Mouse (Mus musculus) cerebellum, postnatal 10 days (tissue): ENCODE measurements around the gene Dip2a.
A peak's percentile ranks its signal among the peaks of the same experiment; 100 is the strongest.

Experiments
- DNase-seq, 2 experiments: peaks; one replicate each; pipeline ENCODE4 v3.0.0; 2021; ENCODE audit warnings: mixed read lengths in 2 of 2

Dip2a gene

DNA sequence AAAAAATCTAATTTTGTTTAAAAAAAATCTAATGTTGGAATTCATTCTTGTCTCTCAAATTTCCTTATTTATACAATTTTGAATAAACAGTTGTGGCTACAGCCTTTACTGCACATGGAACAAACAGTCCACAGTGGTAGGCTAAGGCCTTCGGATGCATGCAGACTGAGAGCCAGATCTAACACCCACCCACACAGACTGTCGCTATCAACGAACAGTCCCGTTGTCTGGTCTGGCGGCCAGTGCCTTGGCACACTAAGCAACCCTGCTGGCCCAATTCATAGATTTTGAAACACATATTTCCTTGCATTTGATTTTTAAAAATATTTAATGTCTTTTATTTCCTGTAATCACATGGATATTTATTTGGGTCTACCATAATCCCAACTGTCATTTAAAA is 45.0 kb downstream of the Dip2a start:
- no peak for DNase-seq

DNA sequence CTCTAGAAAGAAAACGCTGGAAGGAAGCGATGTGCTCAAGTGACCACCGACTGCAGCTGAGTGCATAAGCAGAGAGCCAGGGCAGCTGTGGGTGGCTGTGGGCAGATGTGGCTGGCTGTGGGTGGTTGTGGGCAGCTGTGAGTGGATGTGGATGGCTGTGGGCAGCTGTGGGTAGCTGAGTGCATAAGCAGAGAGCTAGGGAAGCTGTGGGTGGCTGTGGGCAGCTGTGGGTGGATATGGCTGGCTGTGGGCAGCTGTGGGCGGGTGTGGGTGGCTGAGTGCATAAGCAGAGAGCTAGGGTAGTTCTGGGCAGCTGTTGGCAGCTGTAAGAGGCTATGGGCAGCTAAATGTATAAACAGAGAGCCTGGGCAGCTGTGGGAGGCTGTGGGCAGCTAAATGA is 51.9 kb downstream of the Dip2a start:
- DNase-seq, result no peak

DNA sequence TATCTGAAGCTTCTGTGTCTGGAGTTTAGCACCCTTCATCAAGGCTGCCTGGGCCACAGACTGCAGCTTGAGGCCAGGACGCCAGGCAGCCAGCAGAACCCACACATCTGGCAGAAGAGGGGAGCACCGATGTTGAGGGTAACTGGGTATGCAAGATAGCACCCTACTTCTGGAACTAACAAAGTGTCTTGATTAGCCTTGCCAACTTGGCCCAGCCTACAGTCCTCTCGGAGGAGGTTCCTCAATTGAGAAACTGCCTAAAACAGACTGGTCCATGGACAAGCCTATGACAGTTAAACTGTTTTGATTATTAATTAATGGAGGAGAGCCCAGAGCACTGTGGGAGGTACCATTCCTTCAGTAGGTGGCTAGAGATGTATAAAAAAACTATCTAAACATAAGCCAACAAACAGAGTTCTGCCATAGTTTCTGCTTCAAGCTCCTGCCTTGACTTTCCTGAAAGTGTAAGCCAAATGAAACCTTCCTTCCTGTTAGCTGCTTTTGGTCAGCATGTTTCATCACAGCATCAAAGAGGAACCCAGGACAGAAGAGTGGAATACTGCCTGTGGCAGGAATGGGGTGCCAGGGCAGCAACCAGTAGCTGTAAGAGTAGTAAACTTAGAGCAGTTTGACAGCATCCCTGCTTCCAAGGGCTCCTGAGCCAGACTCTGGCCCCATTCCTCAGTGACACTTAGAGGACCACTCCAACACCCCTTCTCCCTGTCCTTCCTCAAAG is 55.0 kb downstream of the Dip2a start:
- no peak for DNase-seq

DNA sequence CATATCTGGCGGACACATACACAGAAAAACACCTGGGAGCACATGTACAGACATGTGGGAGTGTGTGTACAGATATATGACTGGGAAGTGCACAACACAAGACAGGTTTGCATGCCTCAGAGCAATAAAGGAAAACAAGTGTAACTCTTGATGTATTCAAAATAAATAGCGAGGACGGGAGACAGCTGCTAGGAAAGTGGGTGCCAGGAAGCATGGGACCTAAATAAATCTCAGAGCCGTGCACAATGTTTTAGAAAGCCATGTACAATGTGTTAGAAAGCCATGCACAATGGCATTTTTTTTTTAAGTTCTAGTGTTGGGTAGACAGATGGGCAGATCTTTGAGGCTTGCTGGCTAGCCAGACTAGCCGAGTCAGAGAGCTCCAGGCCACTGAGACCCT is 56.0 kb downstream of the Dip2a start:
- DNase-seq, result no peak

DNA sequence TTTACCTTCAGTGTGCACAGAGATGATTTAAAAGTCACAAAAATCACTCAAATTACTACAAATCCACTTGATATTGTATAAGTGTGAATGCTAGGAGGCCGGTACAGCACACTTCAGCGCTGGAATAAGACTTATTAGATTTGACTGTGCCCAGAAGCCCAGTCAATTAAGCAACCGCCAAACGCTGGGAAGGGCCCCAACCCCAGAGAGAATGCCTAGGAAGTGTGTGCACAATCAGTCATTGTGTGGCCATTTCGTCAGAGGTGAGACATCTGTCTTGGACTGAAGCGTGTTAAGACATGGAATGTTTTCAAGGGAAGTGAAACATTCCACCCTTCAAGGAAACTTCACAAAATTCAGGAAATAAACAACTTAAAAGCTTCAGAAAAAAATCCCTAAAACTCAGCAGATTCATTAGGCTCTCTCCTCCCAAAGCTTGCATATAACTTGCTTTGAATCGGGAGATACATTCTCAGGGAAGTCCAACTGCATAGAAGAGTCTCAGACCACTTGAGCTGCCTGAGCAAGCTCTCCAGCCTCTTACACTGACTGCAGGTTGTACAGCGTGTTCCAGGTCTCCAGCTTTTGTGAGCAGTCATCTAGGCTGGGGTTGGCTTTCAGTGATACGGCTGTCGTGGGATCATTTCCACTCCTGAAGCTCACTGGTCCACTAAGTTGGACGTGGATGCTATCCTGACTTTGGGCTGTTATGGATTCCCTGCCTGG is 56.7 kb downstream of the Dip2a start:
- DNase-seq, result no peak

DNA sequence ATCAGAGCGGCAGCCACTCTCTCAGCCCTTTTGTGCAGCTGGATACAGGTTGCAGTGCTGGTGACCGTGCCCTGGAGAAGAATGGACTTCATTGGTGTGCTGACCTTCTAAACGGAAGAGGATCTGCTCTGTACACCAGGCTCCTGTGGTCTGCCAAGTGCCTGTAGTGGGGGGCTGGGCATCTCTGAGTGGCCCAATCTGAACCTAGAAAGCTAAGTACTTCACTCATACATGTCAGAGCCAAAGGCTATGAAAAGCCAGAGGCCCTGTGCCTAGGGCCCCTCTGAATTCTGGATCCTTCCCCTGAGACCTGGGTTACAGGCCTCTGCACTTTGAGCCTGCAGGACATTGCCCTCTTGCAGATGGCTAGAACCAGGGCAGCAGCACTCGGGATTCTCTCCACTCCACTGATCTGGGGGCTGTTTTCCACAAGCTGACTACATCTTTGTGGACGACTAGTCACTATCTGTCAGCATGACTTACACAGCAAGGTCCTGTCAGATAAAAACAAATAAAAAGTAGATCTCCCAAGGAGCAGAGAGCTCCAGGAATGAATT is 66.5 kb downstream of the Dip2a start:
- no peak for DNase-seq

DNA sequence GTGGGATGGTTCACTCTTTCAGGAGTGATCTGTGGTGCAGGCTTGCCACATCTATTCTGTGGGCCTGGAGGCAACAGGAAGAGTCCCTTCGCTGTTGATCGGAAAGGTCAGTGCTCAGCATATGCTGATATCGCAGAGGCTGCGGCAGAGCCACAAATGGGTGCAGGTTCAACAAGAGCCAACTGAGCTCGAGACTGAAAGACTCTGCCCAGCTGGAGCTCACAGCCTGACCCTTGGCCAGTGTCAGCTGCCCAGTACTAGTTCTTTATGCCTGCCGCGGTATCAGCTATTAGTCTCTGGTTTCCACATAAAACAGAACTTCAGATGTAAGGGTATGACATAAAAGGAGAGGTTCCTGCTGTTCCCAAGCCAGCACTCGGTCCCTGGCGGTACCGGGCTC is 69.8 kb downstream of the Dip2a start:
- DNase-seq, result no peak

DNA sequence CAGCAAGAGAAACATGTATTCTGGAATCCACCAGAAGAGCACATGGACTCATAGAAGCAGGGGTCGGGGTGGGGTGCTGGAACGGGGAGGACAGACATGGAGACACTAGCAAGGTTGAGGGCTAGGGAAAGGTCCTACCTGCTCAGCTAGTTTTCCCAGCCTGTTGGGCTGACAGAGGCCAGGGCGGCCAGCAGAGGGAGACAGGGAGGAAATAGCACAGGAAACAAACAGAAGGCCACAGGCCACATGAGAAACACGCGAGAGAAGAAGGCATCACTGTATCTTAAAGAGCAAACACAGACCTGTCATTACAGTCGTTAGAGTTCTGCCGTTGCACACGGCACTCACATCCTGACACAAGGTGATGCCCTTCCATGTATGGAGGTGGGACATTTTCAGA is 73.9 kb downstream of the Dip2a start:
- peak; percentile 45 to 53 for DNase-seq

DNA sequence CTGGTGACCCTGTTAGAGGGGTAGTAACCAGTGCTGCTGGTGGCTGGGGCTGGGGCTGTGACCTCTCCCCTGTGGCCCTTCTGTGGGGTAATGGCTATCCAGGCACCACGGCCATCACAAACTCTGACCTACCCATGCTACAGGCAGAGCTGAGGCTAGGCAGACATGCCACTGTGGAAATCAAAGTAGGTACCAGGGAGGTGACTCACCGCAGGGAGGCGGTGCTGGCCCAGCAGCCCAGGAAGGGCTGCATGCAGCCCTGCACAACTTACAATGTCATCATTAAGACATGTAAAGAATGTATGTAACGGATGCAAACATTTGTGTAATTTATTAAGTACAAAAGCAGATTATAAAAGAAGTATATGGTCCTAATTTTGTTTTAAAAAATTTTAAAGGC is 82.7 kb downstream of the Dip2a start:
- DNase-seq, result no peak

DNA sequence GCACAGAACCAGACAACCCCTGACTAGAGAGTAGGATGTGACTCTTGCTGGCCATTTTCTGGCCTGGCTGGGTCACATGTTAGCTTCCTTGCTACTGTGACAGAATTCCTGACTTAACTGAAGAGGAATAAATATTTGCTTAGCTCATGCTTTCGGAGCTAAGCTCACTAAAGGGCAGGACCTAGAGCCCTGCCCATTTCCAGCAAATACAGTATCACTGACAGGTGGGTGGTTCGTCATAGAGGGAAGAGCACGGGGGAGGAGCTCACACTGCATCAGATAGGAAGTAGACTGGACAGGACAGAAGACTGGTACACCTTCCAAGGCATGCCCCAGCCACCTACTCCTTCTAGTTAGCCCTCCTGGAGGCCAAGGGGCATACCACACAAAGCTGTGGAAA is 83.6 kb downstream of the Dip2a start:
- DNase-seq, result no peak

DNA sequence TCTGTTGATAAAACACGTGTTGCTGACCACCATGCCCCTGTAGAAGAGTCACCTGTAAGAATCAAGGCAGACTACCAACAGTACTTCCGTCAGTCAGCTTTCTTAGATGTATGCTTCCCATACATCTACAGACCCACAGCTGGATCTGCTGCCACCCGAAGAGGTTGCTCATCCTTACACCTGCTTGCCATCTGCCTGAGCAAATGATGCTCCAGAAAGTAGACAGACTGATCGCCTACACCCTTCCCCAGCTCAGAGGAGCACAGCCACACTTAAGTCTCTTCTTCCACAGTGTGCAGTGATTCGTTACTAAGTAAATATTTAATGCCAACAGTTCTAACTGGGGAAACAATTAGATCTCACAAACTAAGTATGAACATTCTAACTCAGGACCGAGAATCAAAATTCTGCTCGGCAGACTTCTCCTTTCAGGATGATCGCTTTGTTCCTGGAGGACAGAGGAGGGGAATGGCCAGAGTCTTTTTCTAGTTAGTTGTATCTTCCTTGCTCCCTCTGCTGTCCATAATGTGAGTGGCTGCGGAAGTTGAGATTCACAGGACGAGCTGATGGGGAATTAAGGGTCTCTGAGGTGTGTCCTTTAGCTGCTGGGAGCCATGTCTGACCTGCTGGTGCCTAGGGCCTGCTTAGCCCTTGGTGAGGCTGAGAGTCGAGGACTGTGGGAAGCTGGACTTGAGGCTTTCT is 84.6 kb downstream of the Dip2a start:
- peak; percentile 26 to 38 for DNase-seq

DNA sequence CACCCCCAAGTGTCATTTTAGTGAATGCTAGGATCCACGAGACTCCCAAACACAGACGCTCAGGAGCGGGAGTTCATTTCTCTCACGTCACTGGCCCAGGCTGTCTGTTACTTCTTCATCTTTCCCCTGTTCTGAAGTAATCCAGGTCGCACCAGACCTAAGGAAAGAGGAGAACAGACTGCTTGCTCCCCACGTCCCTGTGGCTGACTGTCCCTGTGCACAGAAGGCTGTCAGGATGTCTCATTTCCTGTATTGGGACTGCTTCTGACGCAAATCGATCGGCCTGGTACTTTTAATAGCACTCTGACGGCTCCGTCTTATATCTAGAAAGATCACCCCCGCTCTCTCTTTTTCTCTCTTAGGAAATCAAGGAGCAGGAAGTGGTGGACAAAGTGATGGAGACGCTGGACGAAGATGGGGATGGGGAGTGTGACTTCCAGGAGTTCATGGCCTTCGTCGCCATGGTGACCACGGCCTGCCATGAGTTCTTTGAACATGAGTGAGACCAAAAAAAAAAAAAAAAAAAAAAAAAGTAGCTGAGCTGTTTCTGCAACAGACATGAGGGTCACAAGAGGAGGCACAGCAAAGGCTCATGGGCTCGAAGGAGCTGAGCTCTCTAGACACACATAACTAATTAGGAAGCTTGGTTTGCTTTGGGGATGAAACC is 85.4 kb downstream of the Dip2a start:
- no peak for DNase-seq

DNA sequence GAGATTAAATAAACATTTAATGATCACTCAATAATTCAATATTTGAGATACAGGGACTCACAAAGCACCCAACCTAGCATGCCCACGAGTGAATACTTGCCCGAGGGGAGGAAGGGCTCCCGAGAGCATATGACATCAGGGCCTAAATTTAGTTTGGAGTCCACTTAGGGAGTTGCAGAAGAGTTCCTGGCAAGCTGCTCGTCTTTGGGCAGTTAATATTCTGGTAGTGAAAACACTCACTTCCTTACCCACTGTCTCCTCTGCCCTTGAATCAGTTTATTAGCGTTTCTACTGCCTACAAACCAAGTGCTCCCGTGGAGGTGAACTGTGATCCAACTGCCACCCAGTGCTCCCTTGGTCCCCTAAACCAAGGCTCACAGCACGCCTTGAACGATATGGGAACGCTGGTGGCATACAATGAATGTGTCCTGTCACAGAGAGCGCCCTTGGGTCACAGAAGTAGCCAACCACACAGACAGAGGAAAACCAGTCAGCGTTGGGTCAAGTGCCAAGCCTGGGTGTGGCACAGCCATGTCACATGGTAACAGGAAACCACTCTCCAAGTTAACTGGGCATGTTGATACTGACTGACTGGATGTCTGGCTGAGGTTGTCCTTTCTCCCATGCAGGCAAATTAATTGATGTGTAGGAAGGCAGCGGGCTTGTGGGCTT is 87.2 kb downstream of the Dip2a start:
- DNase-seq, result peak; percentile 38 to 39

DNA sequence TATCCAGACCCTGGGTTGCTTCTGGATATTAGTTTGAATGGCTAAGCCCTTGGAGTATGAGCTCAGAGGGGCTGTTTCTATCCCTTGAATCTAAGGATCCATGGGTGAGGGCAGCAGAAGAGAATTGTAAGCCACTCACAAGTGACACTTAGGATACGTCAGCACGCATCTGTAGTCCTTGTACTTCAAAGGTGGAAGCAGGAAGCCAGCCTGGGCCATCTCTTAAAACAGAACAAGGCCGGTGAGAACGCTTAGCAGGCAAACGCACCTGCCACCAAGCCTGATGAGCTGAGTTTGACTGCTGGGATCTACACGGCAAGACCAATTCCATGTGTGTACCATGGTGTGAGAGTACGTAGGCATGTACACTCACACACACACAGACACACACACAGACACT is 87.9 kb downstream of the Dip2a start:
- no peak for DNase-seq

DNA sequence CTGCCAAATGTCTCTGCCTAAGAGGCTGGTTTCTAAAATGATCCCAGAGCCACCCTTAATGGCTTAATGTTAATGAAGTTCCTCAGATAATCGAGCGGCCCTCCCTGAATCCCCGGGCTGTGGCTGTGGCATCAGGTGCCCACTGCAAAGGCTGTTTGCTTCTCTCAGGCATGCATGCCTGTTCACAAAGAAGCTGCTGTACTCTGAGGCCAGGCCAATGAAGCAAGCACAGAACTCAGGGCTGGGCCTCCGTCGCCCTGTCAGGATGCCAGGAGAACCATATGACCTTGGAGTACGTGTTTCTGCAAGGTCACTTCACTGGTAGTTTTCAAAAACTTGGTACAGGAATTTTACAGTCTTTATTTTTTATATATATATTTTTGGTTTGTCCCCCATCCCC is 89.5 kb downstream of the Dip2a start:
- DNase-seq, result peak; percentile 20 to 53

DNA sequence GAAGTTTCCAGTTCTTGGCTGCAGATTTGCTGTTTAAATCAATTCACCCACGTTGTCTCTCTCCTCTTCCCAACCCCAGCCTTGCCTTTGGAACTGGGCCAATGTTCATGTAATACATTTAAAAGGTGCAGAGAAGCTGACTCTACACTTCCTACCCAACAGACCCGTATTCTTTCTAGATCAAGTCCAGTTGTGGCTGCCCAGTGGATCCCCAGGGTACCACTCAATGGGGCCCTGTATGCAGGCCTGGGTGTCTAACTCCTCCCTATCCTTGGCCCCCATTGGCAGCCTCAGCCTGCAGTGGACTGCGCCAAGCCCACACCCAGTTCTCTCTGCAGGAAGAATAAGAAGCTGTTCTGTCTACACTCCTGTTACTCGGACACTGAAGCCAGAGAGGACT is 91.6 kb downstream of the Dip2a start, which contains the start of gene S100b:
Gene S100b (plus strand): TSS at position 318 of the 400 bp plus-strand sequence.
- DNase-seq, result peak; percentile 36 to 57

DNA sequence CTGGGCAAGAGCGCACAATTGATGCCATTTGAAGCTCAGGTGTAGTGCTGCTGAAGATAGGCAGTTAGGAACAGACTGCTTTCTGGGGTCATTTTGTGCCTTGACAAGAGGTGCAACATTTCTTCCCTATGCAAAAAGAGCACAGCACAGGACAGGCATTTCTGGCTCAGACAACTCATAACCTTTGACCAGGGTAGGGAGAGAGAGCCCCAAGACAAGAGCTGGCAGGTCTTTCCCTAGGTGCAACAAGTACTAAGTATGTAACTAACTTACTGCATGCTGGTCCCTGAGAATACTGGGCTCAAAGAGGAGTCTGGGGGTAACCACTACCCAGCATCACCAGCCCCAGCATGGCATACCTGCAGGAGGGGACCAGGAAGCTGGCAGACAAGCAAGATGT is 92.0 kb downstream of the Dip2a start:
- DNase-seq, result no peak

DNA sequence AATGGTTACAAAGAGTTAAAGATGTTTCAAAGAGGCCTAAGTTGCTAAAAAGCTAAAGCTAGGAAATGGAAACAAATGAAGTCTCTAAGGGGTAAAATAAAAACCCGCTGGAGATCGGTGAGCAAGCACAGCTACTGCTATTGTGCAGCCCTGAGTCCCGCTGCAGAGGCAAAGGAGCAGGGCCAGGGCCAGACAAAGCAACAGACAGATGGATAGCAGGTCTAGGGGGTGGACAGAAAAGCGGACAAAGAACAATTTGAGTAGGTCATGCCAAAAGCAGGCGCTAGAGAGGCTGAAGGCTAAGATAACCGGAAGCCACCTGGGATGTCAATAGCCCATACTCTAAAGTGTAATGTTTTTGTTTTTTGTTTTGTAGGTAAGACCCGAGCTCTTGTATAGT is 94.2 kb downstream of the Dip2a start:
- DNase-seq, result no peak

DNA sequence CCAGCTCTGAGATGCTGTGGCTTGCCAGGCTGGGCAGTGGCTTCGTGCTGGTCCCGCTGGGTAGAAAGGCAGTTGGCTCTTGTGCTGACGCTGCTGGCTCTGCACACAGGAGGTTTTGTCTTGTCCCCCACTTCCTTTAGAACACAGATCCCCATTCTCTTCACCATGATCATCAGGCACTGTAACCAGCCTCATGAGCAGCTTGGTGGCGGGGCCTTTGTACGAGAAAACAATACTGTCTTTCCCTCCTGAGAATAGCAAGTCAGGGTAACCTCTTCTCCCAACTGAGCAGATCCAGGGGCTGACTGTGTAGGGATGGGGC is 96.5 kb downstream of the Dip2a start:
- DNase-seq, result peak; percentile 33 to 42

DNA sequence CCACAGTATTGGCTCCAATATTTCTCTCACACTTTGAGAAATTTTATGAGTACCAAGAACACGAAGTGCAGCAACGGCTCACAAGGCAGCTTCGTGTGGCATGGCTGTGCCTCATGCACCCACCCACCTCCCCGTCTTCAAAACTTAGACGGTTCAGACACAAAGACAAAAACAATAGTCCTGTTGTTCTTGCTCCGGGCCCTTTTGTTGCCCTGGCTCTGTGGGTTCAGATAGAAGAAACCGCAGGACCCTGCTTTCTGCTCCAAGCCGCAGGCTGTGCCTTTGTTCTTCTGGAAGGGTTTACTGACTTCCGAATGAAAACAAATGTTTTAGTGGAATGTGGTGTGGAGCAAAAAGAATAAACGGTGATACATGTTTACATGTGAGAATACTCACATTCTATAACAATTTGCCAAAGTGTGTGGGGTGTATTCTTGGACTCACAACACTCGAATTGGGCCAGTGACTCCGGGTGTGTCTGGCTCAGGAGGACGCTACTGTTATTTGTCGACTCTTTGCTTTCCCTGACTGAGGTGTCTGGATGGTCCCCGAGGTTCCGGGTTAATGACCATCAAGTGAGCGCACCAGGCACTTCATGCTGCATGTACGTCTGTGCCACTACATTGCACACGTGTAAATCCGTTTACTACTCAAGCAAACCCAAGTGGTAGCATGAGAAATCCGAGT is 97.0 kb downstream of the Dip2a start:
- DNase-seq, result no peak

DNA sequence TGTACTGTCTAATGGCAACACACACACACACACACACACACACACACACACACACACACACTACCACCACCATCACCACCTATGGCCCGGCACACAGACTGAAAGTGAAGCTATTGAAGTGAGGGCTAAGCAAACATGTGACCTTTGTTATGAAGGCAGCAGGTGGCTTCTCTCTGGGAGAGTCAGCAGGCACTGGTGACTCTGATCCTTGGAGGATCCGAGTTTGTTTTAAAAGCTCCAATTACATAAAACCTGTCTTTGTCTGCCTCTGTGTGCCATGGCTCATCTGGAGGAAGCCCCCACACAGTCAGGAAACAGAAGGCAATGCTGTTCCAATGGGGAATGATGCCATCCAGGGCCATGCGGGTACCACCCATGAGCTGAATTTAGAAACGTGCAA is 98.5 kb downstream of the Dip2a start:
- DNase-seq, result no peak

DNA sequence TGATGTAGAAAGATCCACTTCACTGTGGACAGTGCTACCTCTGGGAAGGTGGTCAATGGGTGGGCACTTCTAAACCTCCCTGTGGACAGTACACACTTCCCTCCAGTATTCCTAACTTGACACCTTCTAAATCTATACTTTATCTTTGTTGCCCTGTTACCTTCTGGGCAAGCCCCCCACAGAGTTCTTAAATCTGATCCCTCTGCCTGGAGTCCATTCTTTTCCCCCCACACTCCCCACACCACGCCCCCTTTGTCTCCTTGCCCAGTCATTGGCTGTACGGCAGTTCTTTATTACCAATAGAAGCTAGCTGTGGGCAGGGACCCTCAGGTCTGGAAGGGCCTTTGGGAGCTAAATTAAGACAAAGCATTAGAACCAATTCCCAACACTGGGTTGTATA is 100.0 kb downstream of the Dip2a start:
- DNase-seq, result no peak
